Mouse (Mus musculus): Measurements from ENCODE around the gene Nudc. TPM values are rescaled to one million over a fixed set of nuclear protein-coding genes. Genes with fewer than 3 reads are reported as not detected.

The Nudc gene
- total RNA-seq, 1 experiment from 2014 or later = 65.1 TPM

DNA sequence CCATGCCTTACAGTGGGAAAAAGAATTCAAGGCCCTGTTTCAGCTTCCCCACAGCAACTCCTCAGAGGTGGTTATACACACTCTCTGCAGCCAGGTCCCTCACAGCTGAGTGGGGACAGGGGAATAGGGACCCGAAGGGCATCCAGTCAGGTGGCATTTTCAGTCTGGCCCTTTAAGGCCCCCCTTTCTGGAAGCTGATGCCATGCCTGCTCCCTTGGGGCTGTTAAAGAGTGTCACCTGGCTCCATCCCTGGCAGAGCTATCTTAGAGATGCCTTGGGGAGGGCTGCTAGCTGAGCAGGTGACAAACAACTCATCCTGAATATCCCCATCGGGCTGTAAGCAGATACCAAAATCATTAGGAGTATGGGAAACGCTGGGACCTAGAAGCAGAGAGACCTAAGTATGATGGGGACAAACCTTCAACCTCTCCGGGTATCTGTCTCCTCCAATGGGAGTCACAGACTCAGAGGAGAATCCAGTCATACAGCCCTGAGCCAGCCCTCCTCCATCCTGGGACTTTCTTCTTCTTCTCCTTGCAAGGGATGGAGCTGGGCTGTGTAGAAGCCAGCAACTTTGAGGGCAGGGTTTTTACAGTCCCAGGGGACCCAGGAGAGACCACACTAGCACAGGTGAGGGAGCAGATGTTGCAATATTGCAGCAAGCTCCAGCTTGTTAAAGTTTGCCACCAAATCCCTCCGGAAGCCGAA lies 48.9 kb downstream of the Nudc start:
- no peak for ATAC-seq (ENCODE audit: extremely low read depth, insufficient number of reproducible peaks, low FRiP score, poor library complexity, severe bottlenecking)

DNA sequence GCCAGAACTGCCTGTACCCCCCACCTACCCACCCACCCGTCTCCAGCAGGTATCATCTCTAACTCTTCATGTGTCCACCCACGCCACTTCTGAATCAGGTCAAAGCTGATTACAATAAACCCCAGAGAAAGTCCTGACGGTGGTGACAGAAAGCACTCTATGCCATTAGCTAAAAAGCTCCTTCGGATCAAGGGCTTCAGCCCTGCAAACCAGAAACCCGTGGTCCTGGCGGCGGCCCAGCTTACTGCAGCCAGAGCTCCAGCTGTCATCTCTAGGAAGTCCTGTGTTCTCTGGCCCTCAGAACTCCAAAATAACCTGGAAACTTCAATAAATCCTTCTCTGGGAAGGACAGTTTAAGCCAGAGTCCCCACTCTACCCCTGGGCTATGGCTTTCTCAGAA lies 50.1 kb downstream of the Nudc start:
- no peak for ATAC-seq (ENCODE audit: extremely low read depth, insufficient number of reproducible peaks, low FRiP score, poor library complexity, severe bottlenecking)

DNA sequence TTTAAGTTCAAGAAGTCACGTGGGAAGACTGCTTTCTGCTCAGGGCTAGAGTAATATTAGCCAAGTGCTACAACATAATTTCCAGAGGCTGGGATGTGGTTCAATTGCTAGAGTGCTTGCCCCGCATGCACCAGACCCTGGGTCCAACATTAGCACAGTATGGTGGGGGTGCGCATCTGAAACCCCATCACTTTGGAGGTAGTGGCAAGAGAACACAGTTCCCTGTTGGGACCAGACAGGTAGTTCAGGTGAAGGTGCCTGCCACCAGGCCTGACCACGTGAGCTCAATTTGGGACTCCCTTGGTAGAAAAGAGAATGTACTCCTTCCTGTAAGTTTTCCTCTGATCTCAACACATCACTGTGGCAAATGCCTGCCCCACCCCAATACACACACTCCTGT lies 50.9 kb downstream of the Nudc start:
- ATAC-seq (ENCODE audit: extremely low read depth, insufficient number of reproducible peaks, low FRiP score, poor library complexity, severe bottlenecking) = no peak

DNA sequence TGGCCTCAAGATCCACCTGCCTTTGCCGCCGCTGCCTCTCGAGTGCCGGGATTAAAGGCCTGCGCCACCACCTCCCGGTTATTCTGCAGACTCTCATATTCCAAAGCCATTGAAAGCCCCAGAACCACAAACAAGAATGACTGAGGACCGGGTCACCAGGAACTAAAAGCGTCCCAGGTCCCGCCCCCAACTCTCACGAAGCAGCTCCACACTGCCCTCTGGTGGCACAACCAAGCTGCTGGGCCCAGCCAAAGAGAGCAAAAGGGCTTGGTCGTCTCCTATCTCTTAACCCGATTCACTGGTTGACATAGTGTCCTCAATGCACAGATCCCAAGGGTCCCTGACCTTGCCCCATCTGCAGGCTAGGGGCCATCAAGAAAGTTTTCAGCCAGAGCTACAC lies 51.4 kb downstream of the Nudc start:
- peak; percentile 83 for ATAC-seq (ENCODE audit: extremely low read depth, insufficient number of reproducible peaks, low FRiP score, poor library complexity, severe bottlenecking)

DNA sequence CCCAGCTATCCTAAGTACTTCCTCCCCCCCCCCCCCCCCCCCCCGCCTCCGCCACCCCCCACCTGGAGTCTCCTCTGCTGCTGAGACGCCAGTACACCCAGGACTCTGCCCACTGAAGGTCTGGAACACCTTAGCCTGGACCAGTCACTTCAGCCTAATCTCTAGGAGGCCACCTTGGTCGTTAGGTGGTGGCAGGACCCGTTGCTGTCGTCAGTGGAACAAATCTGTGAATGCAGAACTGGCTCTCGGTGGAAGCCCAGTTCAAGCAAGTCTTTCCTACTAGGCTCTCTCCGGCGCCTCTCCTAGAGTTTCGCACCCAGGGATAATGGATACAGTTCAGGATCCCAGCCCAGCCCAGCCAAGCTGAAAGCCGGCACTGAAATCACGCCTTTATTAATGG lies 51.9 kb downstream of the Nudc start:
- no peak for ATAC-seq (ENCODE audit: extremely low read depth, insufficient number of reproducible peaks, low FRiP score, poor library complexity, severe bottlenecking)

DNA sequence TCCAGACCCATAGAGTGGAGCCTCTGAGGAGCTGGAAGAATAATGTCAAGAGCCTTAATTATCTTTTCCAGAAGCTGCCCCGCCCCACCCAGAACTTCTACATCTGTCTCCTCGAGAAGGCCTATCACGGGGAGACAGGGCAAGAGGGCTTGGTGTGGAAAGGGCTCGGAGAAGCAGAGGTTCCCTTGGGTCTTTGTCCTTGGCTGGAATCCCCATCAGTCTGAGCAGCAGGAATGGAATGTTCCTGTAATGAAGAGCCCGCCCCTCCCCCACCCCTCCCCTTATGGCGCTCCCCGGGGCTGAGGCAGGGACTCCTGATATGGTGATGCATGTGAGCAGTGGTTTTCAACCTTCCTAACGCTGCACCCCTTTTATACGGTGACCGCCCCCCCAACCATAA lies 54.0 kb downstream of the Nudc start:
- ATAC-seq (ENCODE audit: extremely low read depth, insufficient number of reproducible peaks, low FRiP score, poor library complexity, severe bottlenecking) = no peak

DNA sequence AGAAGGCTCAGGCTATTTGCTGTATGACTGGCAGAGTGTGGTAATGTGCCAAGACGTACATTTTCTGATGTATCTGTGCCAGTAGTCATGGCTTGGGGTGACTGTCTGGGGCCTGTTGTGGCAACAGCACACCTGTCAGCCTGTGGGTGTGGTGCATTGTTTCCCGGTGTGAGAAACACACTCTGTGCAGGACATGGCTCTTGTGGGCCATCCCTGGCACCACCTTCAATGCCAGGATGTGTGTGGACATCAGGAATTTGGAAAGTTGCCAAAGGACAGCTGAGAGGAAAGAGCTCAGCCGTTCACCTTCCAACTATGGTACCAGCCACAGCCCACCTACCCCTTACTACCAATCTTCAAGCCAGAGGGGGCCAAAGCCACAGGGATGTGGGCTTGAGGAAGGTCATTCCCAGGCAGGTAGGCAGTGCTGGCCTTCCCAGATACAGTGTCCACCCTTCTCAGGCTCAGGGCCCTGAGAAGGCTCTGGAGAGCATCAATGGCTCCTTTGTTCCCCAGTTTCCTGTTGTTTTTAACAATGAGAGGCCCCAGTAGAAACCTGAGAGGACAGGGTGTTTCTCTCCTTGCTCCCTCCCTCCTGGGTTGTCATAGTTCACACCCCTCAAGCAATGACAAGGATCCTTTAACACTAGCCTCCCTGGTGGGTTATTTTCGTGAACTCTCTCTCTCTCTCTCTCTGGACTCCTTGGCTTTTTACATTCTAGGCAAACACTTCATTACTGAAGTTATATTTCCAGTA lies 56.1 kb downstream of the Nudc start:
- ATAC-seq (ENCODE audit: extremely low read depth, insufficient number of reproducible peaks, low FRiP score, poor library complexity, severe bottlenecking) = no peak

DNA sequence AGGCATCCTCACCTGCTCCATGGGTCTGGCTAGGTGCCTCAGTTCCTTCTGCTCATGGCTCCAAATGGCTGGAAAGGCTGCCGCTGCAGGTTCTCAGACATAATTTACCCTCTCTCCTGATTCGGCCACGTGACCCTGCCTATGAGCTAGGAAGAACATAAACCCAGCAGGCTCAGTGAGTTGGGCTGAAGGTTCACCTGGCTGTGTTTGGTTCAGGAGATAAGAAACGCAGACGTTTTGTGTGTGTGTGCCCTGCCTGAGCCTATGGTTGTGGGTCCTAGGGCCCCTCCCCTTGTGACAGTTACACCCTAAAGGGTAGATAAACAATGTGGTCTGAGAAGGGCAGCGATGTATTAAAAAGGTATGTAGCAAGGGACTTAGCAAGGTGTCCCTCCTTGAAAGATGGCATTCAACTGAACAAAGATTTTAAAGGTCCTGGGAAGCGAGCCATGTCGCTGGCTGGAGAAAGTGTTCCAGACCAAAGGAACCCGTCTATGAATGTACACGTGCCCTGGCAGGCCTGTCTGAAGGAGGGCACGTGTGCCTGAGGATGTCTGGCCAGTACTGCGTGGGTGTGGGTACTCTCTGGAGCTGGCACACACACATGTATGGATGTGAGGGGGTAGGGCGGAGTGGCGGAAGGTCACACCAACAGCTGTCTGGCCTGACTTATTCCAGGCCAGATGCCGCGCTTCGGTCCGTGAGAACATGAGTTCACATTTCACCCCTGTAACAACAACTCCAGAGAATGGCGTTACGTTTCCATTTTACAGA lies 57.0 kb downstream of the Nudc start:
- ATAC-seq (ENCODE audit: extremely low read depth, insufficient number of reproducible peaks, low FRiP score, poor library complexity, severe bottlenecking) = no peak

DNA sequence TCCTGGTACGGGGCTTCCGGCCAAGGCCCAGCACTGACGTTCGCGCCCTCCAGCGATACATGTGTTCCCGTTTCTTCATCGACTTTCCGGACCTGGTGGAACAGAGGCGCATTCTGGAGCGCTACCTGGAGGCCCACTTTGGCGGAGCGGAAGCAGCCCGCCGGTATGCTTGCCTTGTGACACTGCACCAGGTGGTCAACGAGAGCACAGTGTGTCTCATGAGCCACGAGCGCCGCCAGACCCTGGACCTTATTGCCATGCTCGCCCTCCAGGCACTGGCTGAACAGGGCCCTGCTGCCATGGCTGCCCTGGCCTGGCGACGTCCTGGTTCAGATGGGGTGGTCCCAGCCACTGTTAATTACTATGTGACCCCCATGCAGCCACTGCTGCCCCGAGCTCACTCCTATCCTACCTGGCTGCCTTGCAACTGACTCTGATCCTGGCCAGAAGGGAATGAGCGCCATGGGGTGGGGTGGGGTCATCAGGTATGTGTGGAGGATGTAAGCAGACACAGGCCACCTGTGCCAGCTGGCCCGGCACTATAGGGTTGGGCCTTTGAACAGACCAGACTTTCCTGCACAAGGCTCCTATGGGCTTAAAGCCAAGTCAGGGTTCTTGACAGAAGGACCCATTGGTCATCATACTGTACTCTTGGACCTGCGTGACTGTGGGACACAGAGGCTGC lies 59.0 kb downstream of the Nudc start:
- ATAC-seq (ENCODE audit: extremely low read depth, insufficient number of reproducible peaks, low FRiP score, poor library complexity, severe bottlenecking) = no peak

DNA sequence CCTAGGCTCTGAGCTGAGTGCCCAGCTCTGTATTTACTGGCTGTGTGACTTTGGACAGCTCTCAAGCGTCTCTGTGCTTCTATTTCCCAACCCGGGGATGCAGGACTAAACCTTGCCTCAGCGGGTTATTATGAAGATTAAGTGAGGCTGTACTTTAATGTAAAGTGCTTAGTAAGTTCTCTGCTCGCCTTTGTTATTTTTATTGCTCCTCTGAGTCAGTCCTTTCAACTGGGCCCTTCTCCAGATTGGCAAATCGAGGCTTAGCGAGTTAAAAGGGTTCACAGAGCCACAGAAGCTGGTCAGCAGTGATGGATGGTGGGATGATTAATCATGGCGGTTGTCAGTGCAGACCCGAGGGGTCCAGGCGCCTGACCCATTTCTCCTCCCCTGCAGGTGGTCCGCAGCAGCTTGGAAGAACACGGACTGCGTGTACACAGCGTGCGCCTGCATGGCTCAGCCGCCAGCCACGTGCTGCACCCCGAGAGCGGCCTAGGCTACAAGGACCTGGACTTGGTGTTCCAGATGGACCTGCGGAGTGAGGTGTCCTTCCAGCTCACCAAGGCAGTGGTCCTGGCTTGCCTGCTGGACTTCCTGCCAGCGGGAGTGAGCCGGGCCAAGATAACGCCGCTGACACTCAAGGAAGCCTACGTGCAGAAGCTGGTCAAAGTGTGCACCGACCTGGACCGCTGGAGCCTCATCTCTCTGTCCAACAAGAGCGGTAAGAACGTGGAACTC lies 59.9 kb downstream of the Nudc start:
- no peak for ATAC-seq (ENCODE audit: extremely low read depth, insufficient number of reproducible peaks, low FRiP score, poor library complexity, severe bottlenecking)

DNA sequence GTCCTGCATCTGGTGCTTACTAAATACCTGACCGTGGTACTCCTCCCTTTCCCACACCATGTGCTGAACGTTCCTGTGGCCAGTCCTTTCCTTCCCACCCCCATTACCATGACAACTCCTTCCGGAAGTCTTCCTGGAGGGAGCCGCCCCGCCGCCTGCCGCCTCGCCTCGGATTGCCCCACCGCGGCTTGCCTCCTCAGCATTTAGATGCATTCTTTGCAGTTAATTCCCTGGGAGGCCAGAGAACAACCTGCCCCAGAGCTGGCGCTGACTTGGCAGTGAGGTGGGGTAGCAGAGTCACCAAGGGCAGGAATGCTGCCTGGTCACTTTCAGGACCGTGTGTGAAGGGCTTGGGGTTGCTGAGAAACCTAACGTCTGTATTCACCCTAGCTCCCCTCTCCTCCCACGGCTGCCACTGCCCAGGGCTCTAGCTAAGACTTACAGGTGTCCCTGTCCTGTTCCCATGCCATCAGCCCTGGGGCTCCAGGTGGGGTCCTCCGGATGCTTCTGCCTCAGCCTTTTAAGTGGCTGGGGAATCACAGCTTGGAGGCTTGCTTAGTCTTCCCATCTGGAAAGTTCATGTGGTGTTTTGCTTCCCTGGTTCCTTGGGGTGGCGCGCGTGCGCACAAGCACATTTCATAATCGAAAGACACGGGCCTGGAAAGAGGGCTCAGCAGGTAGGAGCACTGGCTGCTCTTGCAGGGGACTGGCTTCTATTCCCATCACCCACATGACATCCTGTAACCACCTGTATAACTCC lies 61.4 kb downstream of the Nudc start:
- ATAC-seq (ENCODE audit: extremely low read depth, insufficient number of reproducible peaks, low FRiP score, poor library complexity, severe bottlenecking) = no peak

Other genes with a start within 250 kb of the Nudc start
- 23.0 and 26.6 TPM in 2 replicates for gene Wdtc1, start 192.5 kb downstream of the Nudc start, total RNA-seq (2017)
- 15.8 and 22.7 TPM in 2 replicates for gene Slc9a1, start 176.3 kb downstream of the Nudc start, total RNA-seq (2017)
- 0.12 TPM in 2 replicates for gene Tent5b, start 65.9 kb downstream of the Nudc start, total RNA-seq (2017)
- gene Trnp1, start 47.4 kb downstream of the Nudc start, total RNA-seq (2017) = not detected in 2 replicates
- not detected in 2 replicates for gene Kdf1, start 27.0 kb downstream of the Nudc start, total RNA-seq (2017)
- not detected in 2 replicates for gene Nr0b2, start 7.4 kb upstream of the Nudc start, total RNA-seq (2017)
- 26.7 and 37.9 TPM in 2 replicates for gene Gpatch3, start 28.7 kb upstream of the Nudc start, total RNA-seq (2017)
- 12.1 and 22.1 TPM in 2 replicates for gene Gpn2, start 38.4 kb upstream of the Nudc start, total RNA-seq (2017)
- gene Sfn, start 56.2 kb upstream of the Nudc start, total RNA-seq (2017) = 48.1 and 58.3 TPM in 2 replicates
- 91.5 and 99.5 TPM in 2 replicates for gene Zdhhc18, start 104.2 kb upstream of the Nudc start, total RNA-seq (2017)
- 13.2 and 22.0 TPM in 2 replicates for gene Pigv, start 126.7 kb upstream of the Nudc start, total RNA-seq (2017)
- gene Arid1a, start 210.8 kb upstream of the Nudc start, total RNA-seq (2017) = 97.9 and 100 TPM in 2 replicates